Mouse (Mus musculus) midbrain, embryonic 13.5 days (tissue): ENCODE measurements at regions not wholly inside any gene's neighbourhood (a gene's known extent, or its start where the extent isn't known, plus 50 kb on each side); places are given as distances from the start of the nearest gene placed in this dataset.

Source experiments
- ATAC-seq: fragments of 200-750 bp; cut with Nextera tagmentation; 2 replicates; pipeline ENCODE4 v1.8.0; 2017; ENCODE audit warnings: mild to moderate bottlenecking, moderate TSS enrichment, moderate library complexity
- H3K27ac ChIP-seq: fragments of 300-500 bp; sonication (generic); 2 replicates; pipeline ENCODE4 v1.5.1; 2015; ENCODE audit warnings: inconsistent platforms, mild to moderate bottlenecking, moderate library complexity
- H3K27me3 ChIP-seq: fragments of 300-500 bp; sonication (generic); 2 replicates; pipeline ENCODE4 v1.6.1; 2015; ENCODE audit warnings: mild to moderate bottlenecking, inconsistent platforms
- H3K36me3 ChIP-seq: fragments of 300-500 bp; sonication (generic); 2 replicates; pipeline ENCODE4 v1.6.1; 2015; ENCODE audit warnings: mild to moderate bottlenecking, inconsistent platforms
- H3K4me1 ChIP-seq: fragments of 300-500 bp; sonication (generic); replicated peaks from 2 replicates; pipeline ENCODE4 v1.6.1; 2015; ENCODE audit warnings: inconsistent platforms
- H3K4me2 ChIP-seq: fragments of 300-500 bp; sonication (generic); replicated peaks from 2 replicates; pipeline ENCODE4 v1.6.1; 2015; ENCODE audit warnings: moderate library complexity, mild to moderate bottlenecking, inconsistent platforms
- H3K4me3 ChIP-seq: fragments of 300-500 bp; sonication (generic); replicated peaks from 2 replicates; pipeline ENCODE4 v1.5.1; 2015; ENCODE audit warnings: mild to moderate bottlenecking, inconsistent platforms
- H3K9ac ChIP-seq: fragments of 300-500 bp; sonication (generic); replicated peaks from 2 replicates; pipeline ENCODE4 v1.6.1; 2015; ENCODE audit warnings: mild to moderate bottlenecking, inconsistent platforms
- H3K9me3 ChIP-seq: fragments of 300-500 bp; sonication (generic); 2 replicates; pipeline ENCODE4 v1.6.1; 2016; ENCODE audit warnings: mild to moderate bottlenecking, inconsistent platforms
- WGBS: fragments of 180-500 bp; shearing (Covaris S2); methylation state at CpG from one replicate; pipeline ENCODE4 v1.1.7; 2015; 5-methylcytosine and 5-hydroxymethylcytosine counted together

DNA sequence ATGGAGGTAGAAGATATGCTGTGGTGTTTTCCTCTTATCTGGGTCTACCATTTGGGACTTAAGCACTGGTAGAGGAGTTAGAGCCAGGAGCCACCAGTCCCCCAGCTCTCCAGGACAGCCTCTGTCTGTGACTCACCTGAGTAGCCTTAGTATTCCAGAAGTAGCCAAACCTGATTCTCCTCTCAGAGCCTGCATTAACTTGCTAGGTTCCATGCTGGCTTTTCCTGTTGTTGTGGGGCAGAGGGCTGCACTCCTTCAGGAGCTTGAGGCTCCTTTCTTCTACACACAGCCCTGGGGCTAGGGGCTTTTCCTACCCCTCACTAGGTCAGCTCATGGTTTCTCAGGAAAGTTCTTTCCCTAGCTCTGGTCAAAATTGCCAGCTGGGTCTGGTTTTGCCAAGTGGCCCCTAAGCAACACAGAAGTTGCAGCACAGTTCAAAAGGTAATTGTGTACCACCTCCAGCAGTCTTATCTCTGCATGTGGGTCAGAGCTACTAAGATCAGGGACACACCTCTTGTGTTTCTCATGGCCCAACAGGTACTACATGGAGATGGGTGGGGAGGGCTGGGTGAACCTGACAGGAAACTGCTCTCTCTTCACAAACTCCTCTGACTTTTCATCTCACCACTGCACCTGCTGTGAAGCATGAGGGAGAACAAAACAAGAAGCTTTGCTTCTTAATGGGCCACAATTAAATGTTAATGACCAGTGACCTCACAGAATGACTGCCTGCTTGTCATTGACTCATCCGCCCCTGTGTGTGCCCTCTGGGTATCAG is 129.7 kb upstream of the Shh start:
- H3K9me3 ChIP-seq, result no peaks in the 10 kb centered on the region
- ATAC-seq, result no peak
- no peaks in the 10 kb centered on the region for H3K36me3 ChIP-seq
- WGBS, result 50% methylated on average over 1 of the region's 1 CpGs
- no peak overlapping the region for H3K4me2 ChIP-seq
- H3K27me3 ChIP-seq, result no peaks in the 10 kb centered on the region
- H3K4me1 ChIP-seq, result no peaks in the 10 kb centered on the region
- no peak overlapping the region for H3K9ac ChIP-seq
- H3K27ac ChIP-seq, result no peak overlapping the region
- no peak overlapping the region for H3K4me3 ChIP-seq

DNA sequence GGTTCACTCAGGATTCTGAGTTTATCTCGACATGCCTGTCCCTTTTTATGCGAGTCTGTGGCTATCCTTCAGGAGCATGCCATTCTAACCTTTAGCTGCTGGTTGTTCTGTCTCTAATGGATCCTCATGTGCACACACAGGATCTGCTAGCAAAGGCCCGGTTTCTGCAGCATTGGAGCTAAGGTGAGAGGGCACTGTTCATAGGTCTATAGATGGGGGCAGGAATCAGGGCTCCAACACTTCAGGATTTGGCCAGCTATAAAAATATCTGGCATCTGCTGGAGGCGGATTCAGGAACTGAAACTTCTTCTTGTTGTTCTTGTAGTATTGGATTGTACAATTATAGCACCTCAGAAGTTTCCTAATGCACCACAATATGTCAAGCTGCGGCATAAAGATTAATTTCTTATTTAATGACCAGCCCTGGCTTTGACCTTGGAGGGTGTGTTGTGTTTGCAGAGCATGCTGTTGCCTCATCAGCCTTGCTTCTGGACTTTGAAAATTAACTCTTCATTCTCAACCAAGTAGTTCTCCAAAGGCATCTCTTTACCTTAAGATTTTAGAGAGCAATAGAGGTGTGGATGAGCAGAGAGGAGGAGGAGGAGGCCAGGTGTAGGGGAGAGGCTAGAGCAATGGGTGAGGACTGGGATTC is 104.4 kb upstream of the Shh start:
- Histone ChIP-seq H3K27me3 (no peaks in the 10 kb centered on the region), H3K4me1 (peaks cover 7% of the 10 kb centered on the region; the same call in 1 of the 2 replicates), H3K9ac (no peak overlapping the region), H3K9me3 (no peaks in the 10 kb centered on the region), H3K27ac (no peak overlapping the region), H3K36me3 (no peaks in the 10 kb centered on the region), H3K4me2 (no peak overlapping the region), H3K4me3 (no peak overlapping the region)
- no peak for ATAC-seq
- 89% methylated on average over 5 of the region's 5 CpGs for WGBS

GRCm38 (mm10) chr5:28568417-28568816 is 101.4 kb upstream of the Shh start:
- H3K4me2 ChIP-seq, result no peak overlapping the region
- H3K9ac ChIP-seq, result no peak overlapping the region
- H3K27ac ChIP-seq, result no peak overlapping the region
- peak; percentile 40; the same call in 1 of the 2 replicates for ATAC-seq
- no peaks in the 10 kb centered on the region for H3K27me3 ChIP-seq
- H3K4me1 ChIP-seq, result peaks cover 7% of the 10 kb centered on the region; the same call in 1 of the 2 replicates
- H3K36me3 ChIP-seq, result no peaks in the 10 kb centered on the region
- no peaks in the 10 kb centered on the region for H3K9me3 ChIP-seq
- H3K4me3 ChIP-seq, result no peak overlapping the region

DNA sequence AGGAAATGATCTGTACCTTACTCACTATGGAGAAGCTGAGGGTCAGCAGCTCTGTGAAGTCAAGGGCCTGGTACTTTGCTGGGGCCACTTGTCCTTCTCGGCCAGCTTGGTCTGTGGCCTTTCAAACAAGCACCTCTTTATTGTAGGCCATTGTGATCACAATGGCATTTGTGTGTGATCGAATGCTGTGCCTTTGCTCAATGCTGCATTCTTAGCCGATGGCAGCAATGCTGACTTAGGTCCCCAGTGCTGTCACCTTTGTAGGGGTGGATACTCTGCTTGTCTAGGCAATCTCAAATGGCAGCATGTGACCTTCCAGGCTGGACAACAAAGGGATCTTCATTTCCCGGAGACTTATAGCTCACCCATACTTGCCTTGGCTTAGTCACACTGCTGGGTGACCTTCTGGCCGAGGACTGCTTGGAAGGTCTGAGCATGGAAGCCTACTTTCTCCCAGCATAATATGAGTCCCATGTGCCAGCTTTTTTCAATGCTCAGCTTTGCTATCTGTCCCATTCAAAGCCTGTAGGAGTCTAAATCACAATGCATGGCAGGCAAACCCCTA is 100.4 kb upstream of the Shh start:
- H3K9me3 ChIP-seq, result no peaks in the 10 kb centered on the region
- H3K9ac ChIP-seq, result no peak overlapping the region
- peaks cover 7% of the 10 kb centered on the region; the same call in 1 of the 2 replicates for H3K4me1 ChIP-seq
- H3K4me3 ChIP-seq, result no peak overlapping the region
- 72% methylated on average over 5 of the region's 5 CpGs for WGBS
- H3K27me3 ChIP-seq, result no peaks in the 10 kb centered on the region
- no peaks in the 10 kb centered on the region for H3K36me3 ChIP-seq
- no peak overlapping the region for H3K27ac ChIP-seq
- no peak for ATAC-seq
- no peak overlapping the region for H3K4me2 ChIP-seq

GRCm38 (mm10) chr5:28563401-28563800 is 96.3 kb upstream of the Shh start:
- no peaks in the 10 kb centered on the region for H3K27me3 ChIP-seq
- 10% methylated on average over 3 of the region's 3 CpGs for WGBS

DNA sequence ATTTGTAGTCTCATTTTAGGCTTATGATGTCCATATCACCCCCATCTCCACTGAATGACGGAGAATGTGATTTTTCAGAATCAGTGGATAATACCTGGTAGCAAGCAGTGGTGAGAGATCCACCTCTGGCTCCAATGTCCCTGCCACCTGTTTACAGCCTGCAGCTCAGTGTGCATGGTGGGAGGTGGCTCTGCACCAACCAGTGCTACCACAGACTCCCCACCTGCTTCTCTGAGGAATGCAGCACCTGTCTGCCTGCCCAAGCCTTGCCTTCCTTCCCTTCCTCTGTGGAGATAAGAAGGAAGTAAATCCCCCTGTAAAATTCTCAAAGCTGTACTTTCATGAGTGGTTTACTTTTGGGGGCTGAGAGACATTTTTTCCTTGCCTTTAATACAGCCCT is 95.9 kb upstream of the Shh start:
- no peaks in the 10 kb centered on the region for H3K9me3 ChIP-seq
- no peak overlapping the region for H3K9ac ChIP-seq
- 76% methylated on average over 1 of the region's 1 CpGs for WGBS
- no peak overlapping the region for H3K27ac ChIP-seq
- H3K4me2 ChIP-seq, result no peak overlapping the region
- H3K4me3 ChIP-seq, result no peak overlapping the region
- no peak for ATAC-seq
- H3K4me1 ChIP-seq, result no peaks in the 10 kb centered on the region
- H3K36me3 ChIP-seq, result no peaks in the 10 kb centered on the region
- H3K27me3 ChIP-seq, result no peaks in the 10 kb centered on the region

More at GRCm38 (mm10) chr5:28563401-28563800, 96.3 kb upstream of the Shh start:
- Histone ChIP-seq H3K9me3 (no peaks in the 10 kb centered on the region), H3K4me2 (no peak overlapping the region), H3K4me1 (peaks cover 4% of the 10 kb centered on the region; the same call in 1 of the 2 replicates), H3K4me3 (no peak overlapping the region), H3K27ac (no peak overlapping the region), H3K9ac (no peak overlapping the region), H3K36me3 (no peaks in the 10 kb centered on the region)
- no peak for ATAC-seq

DNA sequence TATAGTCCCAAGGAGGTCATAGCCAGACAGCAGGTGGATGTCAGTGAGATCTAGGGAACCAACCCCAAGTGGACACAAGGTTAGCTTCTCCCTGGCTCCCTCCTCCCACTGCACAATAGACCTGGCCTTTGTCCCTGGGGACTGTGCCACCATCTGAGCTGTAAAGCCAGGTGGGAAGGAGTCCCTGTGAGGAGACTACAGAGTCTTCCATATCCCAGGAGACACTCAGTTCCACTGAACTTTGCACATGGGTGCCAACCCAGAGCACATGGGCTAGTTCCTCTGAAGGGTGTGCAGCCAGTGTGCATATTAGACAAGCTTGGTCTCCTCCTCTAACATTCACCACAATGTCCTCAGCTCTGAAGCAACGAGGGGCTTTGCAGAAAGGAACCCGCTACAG is 86.5 kb upstream of the Shh start:
- no peak for ATAC-seq
- Histone ChIP-seq H3K9ac (no peak overlapping the region), H3K4me2 (no peak overlapping the region), H3K9me3 (no peaks in the 10 kb centered on the region), H3K36me3 (no peaks in the 10 kb centered on the region), H3K27me3 (no peaks in the 10 kb centered on the region), H3K4me1 (no peaks in the 10 kb centered on the region), H3K4me3 (no peak overlapping the region), H3K27ac (no peak overlapping the region)
- 80% methylated on average over 2 of the region's 2 CpGs for WGBS

GRCm38 (mm10) chr5:28530202-28530855 is 63.3 kb upstream of the Shh start:
- H3K36me3 ChIP-seq, result no peaks in the 10 kb centered on the region
- H3K4me3 ChIP-seq, result no peak overlapping the region
- no peak for ATAC-seq

DNA sequence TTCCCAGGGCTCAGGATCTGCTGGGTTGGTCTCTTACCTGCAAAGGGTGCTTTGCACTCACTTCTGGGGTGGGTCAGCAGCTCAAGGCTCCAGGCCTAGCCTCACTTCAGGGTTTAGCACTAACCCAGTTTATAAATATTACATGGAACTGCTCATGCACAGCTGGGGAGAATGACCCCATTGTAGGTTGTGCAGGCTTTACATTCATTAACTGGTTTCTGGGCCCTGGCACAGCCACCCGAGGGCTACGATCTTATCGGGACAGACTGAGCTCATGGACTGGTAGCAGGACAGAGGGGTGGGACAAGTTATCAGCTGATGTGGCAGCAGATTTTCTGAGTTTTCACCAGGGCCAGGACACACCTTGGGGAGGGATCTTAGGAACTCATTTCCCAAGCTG is 59.4 kb upstream of the Shh start:
- Histone ChIP-seq H3K9me3 (no peaks in the 10 kb centered on the region), H3K27me3 (no peaks in the 10 kb centered on the region), H3K4me1 (peaks cover 8% of the 10 kb centered on the region; the same call in 1 of the 2 replicates), H3K36me3 (no peaks in the 10 kb centered on the region), H3K4me2 (no peak overlapping the region), H3K9ac (no peak overlapping the region), H3K27ac (no peak overlapping the region), H3K4me3 (no peak overlapping the region)
- 49% methylated on average over 3 of the region's 3 CpGs for WGBS
- ATAC-seq, result no peak; the same call in 1 of the 2 replicates

More at GRCm38 (mm10) chr5:28530202-28530855, 63.3 kb upstream of the Shh start:
- Histone ChIP-seq H3K9ac (no peak overlapping the region), H3K27ac (no peak overlapping the region), H3K4me2 (no peak overlapping the region), H3K9me3 (no peaks in the 10 kb centered on the region), H3K27me3 (no peaks in the 10 kb centered on the region), H3K4me1 (0 out of 2 replicates have a peak, but pooled peaks cover 6% of the 10 kb centered on the region)
- 46% methylated on average over 6 of the region's 6 CpGs for WGBS

DNA sequence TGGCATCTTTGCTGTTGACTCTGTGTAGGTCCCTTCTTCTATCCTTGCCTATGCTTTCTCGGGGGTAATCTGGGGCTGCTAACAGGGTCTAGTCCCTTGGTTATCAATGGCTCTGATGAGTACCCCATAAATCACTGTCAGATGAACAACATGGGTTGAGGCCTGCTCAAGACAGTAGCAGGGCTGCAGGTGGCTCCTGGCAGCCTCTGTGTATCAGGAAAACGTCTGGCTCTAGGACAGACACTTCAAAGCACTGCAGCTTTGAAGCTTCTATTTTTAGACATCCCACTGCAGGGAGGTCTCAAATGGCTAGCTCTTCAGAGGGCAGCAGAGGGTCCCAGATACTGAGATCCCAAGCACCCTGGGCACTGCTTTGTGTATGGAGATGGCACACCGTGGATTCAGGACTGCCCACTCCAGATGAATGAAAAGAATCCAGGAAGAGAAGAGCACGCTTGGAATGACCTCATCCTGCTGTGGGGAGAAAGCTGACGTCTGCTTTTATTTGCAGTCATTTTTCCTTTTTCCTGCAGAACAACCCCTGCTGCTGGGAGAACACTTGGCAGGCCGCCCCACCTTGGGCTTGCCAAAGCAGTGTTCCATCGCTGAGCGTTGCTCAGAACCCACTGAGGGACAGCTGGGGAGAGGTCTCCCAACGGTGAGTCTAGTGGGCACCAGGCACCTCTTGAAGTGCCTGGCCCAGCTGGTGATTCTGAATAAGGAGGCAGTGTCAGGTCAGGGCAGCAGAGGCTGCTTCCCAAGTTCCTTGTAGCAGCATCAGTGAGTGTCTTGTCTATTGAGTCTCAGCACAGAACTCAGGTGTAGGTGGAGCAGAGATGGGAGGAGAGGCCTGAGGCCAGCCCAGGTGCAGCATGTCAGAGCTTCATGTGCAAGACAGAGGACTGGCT is 54.0 kb upstream of the Shh start:
- H3K36me3 ChIP-seq, result no peaks in the 10 kb centered on the region
- H3K4me1 ChIP-seq, result peaks cover 10% of the 10 kb centered on the region
- no peak overlapping the region for H3K27ac ChIP-seq
- no peaks in the 10 kb centered on the region for H3K27me3 ChIP-seq
- no peak overlapping the region for H3K4me2 ChIP-seq
- ATAC-seq, result 0 out of 2 replicates have a peak, but pooled peaks have one; percentile 40
- 55% methylated on average over 9 of the region's 9 CpGs for WGBS
- no peaks in the 10 kb centered on the region for H3K9me3 ChIP-seq
- no peak overlapping the region for H3K4me3 ChIP-seq
- no peak overlapping the region for H3K9ac ChIP-seq

- Histone ChIP-seq H3K4me1 (peaks cover 10% of the 10 kb centered on the region), H3K9ac (no peak overlapping the region), H3K9me3 (no peaks in the 10 kb centered on the region), H3K27me3 (no peaks in the 10 kb centered on the region), H3K36me3 (no peaks in the 10 kb centered on the region), H3K4me3 (no peak overlapping the region), H3K27ac (no peak overlapping the region), H3K4me2 (no peak overlapping the region)
- WGBS, result 91% methylated on average over 3 of the region's 3 CpGs
- ATAC-seq, result no peak
Measured at GRCm38 (mm10) chr5:28519059-28519543, 52.0 kb upstream of the Shh start.
